Mouse (Mus musculus) MEL (cell line): ENCODE data around the gene Kcnc3. TPM values are rescaled to one million over a fixed set of nuclear protein-coding genes. Genes with fewer than 3 reads are reported as not detected.

ENCODE experiments used
- DNase-seq: peaks from one replicate; pipeline ENCODE4 v3.0.0; 2011; ENCODE audit warnings: low read depth, low spot score
- H3K27ac ChIP-seq: 2 replicates; pipeline ENCODE4 v1.5.1; 2012; ENCODE audit warnings: low read depth, mild to moderate bottlenecking, control low read depth, low read length, moderate library complexity; ENCODE audit not compliant: control insufficient read depth
- H3K27me3 ChIP-seq, 2 experiments: fragments of 150-350 bp in 1 of 2; sonication (generic) in 1 of 2; 2 replicates each; pipeline ENCODE4 v1.6.1; 2012; ENCODE audit warnings: low read length in 2 of 2, mild to moderate bottlenecking in 2 of 2, improper control_type of control experiment in 1 of 2, moderate library complexity in 1 of 2; ENCODE audit not compliant: insufficient read depth in 2 of 2, control insufficient read depth in 1 of 2
- H3K36me3 ChIP-seq, 2 experiments: 2 replicates each; pipeline ENCODE4 v1.6.1; 2012 to 2014; ENCODE audit warnings: low read length in 2 of 2, improper control_type of control experiment in 1 of 2, inconsistent platforms in 1 of 2, mild to moderate bottlenecking in 1 of 2; ENCODE audit not compliant: insufficient read depth in 2 of 2, control insufficient read depth in 1 of 2
- H3K4me1 ChIP-seq, 2 experiments: fragments of 150-350 bp in 1 of 2; sonication (generic) in 1 of 2; 2 replicates each; pipeline ENCODE4 v1.6.1; 2012; ENCODE audit warnings: low read length in 2 of 2, improper control_type of control experiment in 1 of 2, mild to moderate bottlenecking in 1 of 2; ENCODE audit not compliant: insufficient read depth in 2 of 2, control insufficient read depth in 1 of 2
- H3K4me3 ChIP-seq, 2 experiments: fragments of 150-350 bp in 1 of 2; sonication (generic) in 1 of 2; 2 replicates each; pipeline ENCODE4 v1.5.1; 2012; ENCODE audit warnings: low read depth in 2 of 2, low read length in 2 of 2, mild to moderate bottlenecking in 2 of 2, moderate library complexity in 2 of 2, control low read depth in 1 of 2, improper control_type of control experiment in 1 of 2; ENCODE audit not compliant: control insufficient read depth in 1 of 2, insufficient read depth in 1 of 2
- H3K79me2 ChIP-seq: 2 replicates; pipeline ENCODE4 v1.6.1; 2012; ENCODE audit warnings: mild to moderate bottlenecking, low read length, moderate library complexity; ENCODE audit not compliant: control insufficient read depth, poor library complexity, insufficient read depth
- H3K9ac ChIP-seq: 2 replicates; pipeline ENCODE4 v1.6.1; 2012; ENCODE audit warnings: low read depth, mild to moderate bottlenecking, control low read depth, low read length, moderate library complexity; ENCODE audit not compliant: control insufficient read depth, poor library complexity, severe bottlenecking
- H3K9me3 ChIP-seq: fragments of 150-350 bp; sonication (generic); replicated peaks from 2 replicates; pipeline ENCODE4 v1.6.1; 2012; ENCODE audit warnings: mild to moderate bottlenecking, low read length, improper control_type of control experiment, moderate library complexity; ENCODE audit not compliant: insufficient read depth
- CHD1 ChIP-seq: IDR thresholded peaks from 2 replicates; pipeline ENCODE4 v1.6.1; 2012; ENCODE audit warnings: low read depth, mild to moderate bottlenecking, inconsistent platforms, low read length, improper control_type of control experiment
- E2F4 ChIP-seq: IDR thresholded peaks from 2 replicates; pipeline ENCODE4 v1.6.1; 2011; ENCODE audit warnings: low read depth, low read length, improper control_type of control experiment, borderline replicate concordance
- ELF1 ChIP-seq: IDR thresholded peaks from 2 replicates; pipeline ENCODE4 v1.6.1; 2014; ENCODE audit warnings: low read depth, mild to moderate bottlenecking, inconsistent platforms, low read length, improper control_type of control experiment, moderate library complexity
- GATA1 ChIP-seq: IDR thresholded peaks from 2 replicates; pipeline ENCODE4 v1.6.1; 2011; ENCODE audit warnings: low read depth, low read length, improper control_type of control experiment
- HCFC1 ChIP-seq: IDR thresholded peaks from 2 replicates; pipeline ENCODE4 v1.6.1; 2012; ENCODE audit warnings: low read depth, mild to moderate bottlenecking, inconsistent platforms, low read length, improper control_type of control experiment, moderate library complexity
- MAZ ChIP-seq: IDR thresholded peaks from 2 replicates; pipeline ENCODE4 v1.6.1; 2012; ENCODE audit warnings: low read depth, mild to moderate bottlenecking, inconsistent platforms, low read length, improper control_type of control experiment
- MYC ChIP-seq: IDR thresholded peaks from 2 replicates; pipeline ENCODE4 v1.6.1; 2011; ENCODE audit warnings: low read depth, mild to moderate bottlenecking, low read length, improper control_type of control experiment, moderate library complexity
- NELFE ChIP-seq: IDR thresholded peaks from 2 replicates; pipeline ENCODE4 v1.6.1; 2011; ENCODE audit warnings: low read depth, low read length, improper control_type of control experiment
- POLR2AphosphoS2 ChIP-seq: IDR thresholded peaks from 2 replicates; pipeline ENCODE4 v1.6.1; 2011; ENCODE audit warnings: low read length, improper control_type of control experiment
- POLR2AphosphoS5 ChIP-seq: IDR thresholded peaks from 2 replicates; pipeline ENCODE4 v1.6.1; 2012; ENCODE audit warnings: low read depth, borderline replicate concordance, mild to moderate bottlenecking, inconsistent platforms, low read length, moderate library complexity, mixed read lengths
- RCOR1 ChIP-seq: IDR thresholded peaks from 2 replicates; pipeline ENCODE4 v1.6.1; 2012; ENCODE audit warnings: low read depth, mild to moderate bottlenecking, inconsistent platforms, low read length, improper control_type of control experiment
- SIN3A ChIP-seq: IDR thresholded peaks from 2 replicates; pipeline ENCODE4 v1.6.1; 2012; ENCODE audit warnings: low read length, improper control_type of control experiment, inconsistent platforms
- TAL1 ChIP-seq: IDR thresholded peaks from 2 replicates; pipeline ENCODE4 v1.6.1; 2012; ENCODE audit warnings: mild to moderate bottlenecking, inconsistent platforms, low read length, moderate library complexity, mixed read lengths
- TCF12 ChIP-seq: IDR thresholded peaks from 2 replicates; pipeline ENCODE4 v1.6.1; 2014; ENCODE audit warnings: low read depth, mild to moderate bottlenecking, inconsistent platforms, low read length, improper control_type of control experiment, moderate library complexity
- USF1 ChIP-seq: IDR thresholded peaks from 2 replicates; pipeline ENCODE4 v1.6.1; 2014; ENCODE audit warnings: low read depth, mild to moderate bottlenecking, inconsistent platforms, low read length, improper control_type of control experiment, moderate library complexity
- ZNF384 ChIP-seq: IDR thresholded peaks from 2 replicates; pipeline ENCODE4 v1.6.1; 2012; ENCODE audit warnings: low read depth, mild to moderate bottlenecking, inconsistent platforms, low read length, improper control_type of control experiment
- polyA plus RNA-seq, 2 experiments: library from polyadenylated mRNA; stranded (reverse) in 1 of 2; unstranded in 1 of 2; fragments of >175 nt in 1 of 2; fragments of >200 nt in 1 of 2; gene quantifications; 2 replicates each; pipeline versions ENCODE4 v1.2.1 to v1.2.4; 2012; ENCODE audit warnings: low replicate concordance in 2 of 2, low read depth in 1 of 2; ENCODE audit not compliant: insufficient read length in 2 of 2, insufficient read depth in 1 of 2, missing spikeins in 1 of 2
- total RNA-seq: library from RNA; depleted of rRNA; stranded (reverse); fragments of 300-350 nt; gene quantifications from 2 replicates; pipeline ENCODE4 v1.2.3, GENCODE M21; 2012

The Kcnc3 gene
- total and polyA plus RNA-seq, 3 experiments = not detected

- no peak overlapping the region for H3K4me3 ChIP-seq
- no peak for DNase-seq
- no peaks in the 10 kb centered on the region for H3K9me3 ChIP-seq
- no peaks in the 10 kb centered on the region for H3K36me3 ChIP-seq
- TF ChIP-seq E2F4 (no peak), CHD1 (no peak), GATA1 (no peak), ZNF384 (no peak)
- H3K4me1 ChIP-seq = no peaks in the 10 kb centered on the region
- no peak overlapping the region for H3K9ac ChIP-seq
- H3K79me2 ChIP-seq = no peaks in the 10 kb centered on the region
- no peak overlapping the region for H3K27ac ChIP-seq
- no peaks in the 10 kb centered on the region for H3K27me3 ChIP-seq
Measured at GRCm38 (mm10) chr7:44605436-44605835, 15.0 kb downstream of the Kcnc3 start.

- DNase-seq = no peak
- no peak for TF ChIP-seq ELF1
- TF ChIP-seq MAZ = no peak
- no peak for TF ChIP-seq SIN3A
- no peak for TF ChIP-seq TCF12
- no peak for TF ChIP-seq HCFC1
- TF ChIP-seq POLR2AphosphoS5 = no peak
- no peak for TF ChIP-seq ZNF384
- no peak for TF ChIP-seq TAL1
- TF ChIP-seq USF1 = no peak
- TF ChIP-seq RCOR1 = no peak
- TF ChIP-seq POLR2AphosphoS2 = no peak
- no peak for TF ChIP-seq MYC
- no peak for TF ChIP-seq NELFE
- H3K36me3 ChIP-seq = no peaks in the 10 kb centered on the region
- H3K27ac ChIP-seq = no peak overlapping the region
- H3K4me1 ChIP-seq = no peaks in the 10 kb centered on the region
- H3K9me3 ChIP-seq = no peaks in the 10 kb centered on the region
- no peaks in the 10 kb centered on the region for H3K27me3 ChIP-seq
- no peaks in the 10 kb centered on the region for H3K79me2 ChIP-seq
- H3K4me3 ChIP-seq = no peak overlapping the region
- H3K9ac ChIP-seq = no peak overlapping the region
Measured at GRCm38 (mm10) chr7:44606171-44606901, 15.9 kb downstream of the Kcnc3 start.
